Mouse (Mus musculus) brain, embryonic 18.5 days (tissue): Measurements from ENCODE around the gene Hsd17b6.

Experiments used
- DNase-seq: peaks from one replicate; pipeline ENCODE4 v3.0.0-alpha.2; 2012; ENCODE audit warnings: low read depth, low spot score

The Hsd17b6 gene

DNA sequence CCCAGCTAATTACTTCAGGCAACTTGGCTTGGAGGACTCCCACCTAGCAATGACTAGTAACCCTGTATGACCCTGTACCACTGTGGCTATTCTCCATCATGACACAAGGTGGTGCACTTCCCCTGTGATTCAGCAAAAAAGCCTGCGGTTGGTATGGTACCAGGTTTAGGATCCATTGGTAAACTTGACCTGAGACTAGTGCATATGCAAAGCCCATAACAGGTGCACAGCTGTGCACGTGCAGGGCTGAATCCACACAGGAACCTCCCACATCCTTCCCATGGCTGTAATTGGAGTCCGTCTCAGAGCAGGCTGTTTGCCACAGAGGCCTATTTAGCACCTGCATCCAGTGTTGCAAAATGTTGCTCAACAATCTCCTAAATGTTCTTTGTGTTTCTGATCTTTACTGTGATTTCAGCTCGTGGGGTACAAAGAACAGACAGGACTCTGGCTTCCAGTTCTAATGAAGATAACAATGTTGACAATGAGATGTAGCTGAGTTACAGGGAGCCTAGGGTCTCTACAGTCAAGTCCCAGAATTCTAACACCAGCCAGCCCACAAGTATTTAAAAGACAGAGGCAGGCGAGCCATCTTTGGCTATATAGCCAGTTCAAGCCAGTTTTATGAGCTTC, 61.9 kb downstream of the Hsd17b6 start:
- no peak for DNase-seq
